Mouse (Mus musculus): ENCODE results near the gene Ldlr. TPM values are rescaled to one million over a fixed set of nuclear protein-coding genes. Genes with fewer than 3 reads are reported as not detected.

The Ldlr gene
- polyA plus RNA-seq, 1 experiment from 2014 or later, result 86.7 TPM

DNA sequence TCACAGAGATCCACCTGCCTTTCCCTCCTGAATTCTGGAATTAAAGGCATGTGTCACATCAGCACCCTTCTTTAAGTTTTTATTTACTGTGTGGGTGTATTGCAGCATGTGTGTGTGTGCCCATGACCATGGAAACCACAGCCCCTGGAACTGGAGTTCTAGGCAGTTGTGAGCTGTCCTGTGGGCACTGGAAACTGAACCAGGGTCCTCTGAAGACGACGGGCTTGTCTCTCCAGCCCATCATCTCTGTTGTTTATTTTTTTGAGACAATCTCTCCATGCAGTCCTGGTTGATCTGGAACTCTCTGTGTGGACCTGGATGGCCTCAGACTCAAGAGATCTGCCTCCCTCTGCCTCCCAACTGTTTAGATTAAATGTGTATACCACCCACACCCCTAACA, 6.3 kb upstream of the Ldlr start:
- H3K36me3 ChIP-seq (ENCODE audit: control insufficient read depth, insufficient read depth, low read length), result no peaks in the 10 kb centered on the region
- H3K9ac ChIP-seq (ENCODE audit: low read depth, low read length), result no peak overlapping the region
- H3K27ac ChIP-seq (ENCODE audit: low read length), result no peak overlapping the region
- H3K4me2 ChIP-seq (ENCODE audit: low read depth, low read length), result no peak overlapping the region
- H3K4me1 ChIP-seq (ENCODE audit: control insufficient read depth, insufficient read depth, low read length), result peaks cover 12% of the 10 kb centered on the region; the same call in 1 of the 2 replicates
- no peaks in the 10 kb centered on the region for H3K9me3 ChIP-seq (ENCODE audit: control insufficient read depth, low read length)
- 71% methylated on average over 2 of the region's 2 CpGs for WGBS
- no peak overlapping the region for H3K4me3 ChIP-seq (ENCODE audit: low read length)
- no peaks in the 10 kb centered on the region for H3K27me3 ChIP-seq (replicated peaks; ENCODE audit: control insufficient read depth, insufficient read depth, low read length)
- no peak for ATAC-seq

DNA sequence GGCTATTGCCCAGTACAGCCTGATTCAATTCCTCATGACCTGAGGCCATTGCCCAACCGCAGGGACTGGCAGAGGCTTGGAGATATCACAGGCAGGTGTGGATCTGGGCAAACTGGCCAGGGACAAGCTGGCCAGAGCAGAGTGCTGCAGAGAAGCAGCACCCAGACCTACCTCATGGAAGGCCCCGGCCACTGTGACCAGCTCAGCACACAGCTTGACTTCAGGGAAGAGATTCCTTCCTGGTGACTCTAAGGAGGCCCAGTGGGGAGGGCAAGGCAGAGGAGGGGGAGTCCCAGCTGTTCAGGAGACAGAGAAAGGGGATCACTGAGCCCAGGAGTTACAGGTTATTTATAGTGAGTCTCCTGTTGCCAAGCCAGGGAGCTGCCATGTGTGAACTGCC, 2.2 kb upstream of the Ldlr start:
- H3K27ac ChIP-seq (ENCODE audit: low read length), result peak overlapping the region; percentile 60
- no peak overlapping the region for H3K4me3 ChIP-seq (ENCODE audit: low read length)
- 65% methylated on average over 2 of the region's 2 CpGs for WGBS

GRCm38 (mm10) chr9:21724147-21724536, 859 bp downstream of the Ldlr start:
- Histone ChIP-seq H3K27me3 (replicated peaks; ENCODE audit: control insufficient read depth, insufficient read depth, low read length) (no peaks in the 10 kb centered on the region), H3K36me3 (ENCODE audit: control insufficient read depth, insufficient read depth, low read length) (no peaks in the 10 kb centered on the region), H3K4me3 (ENCODE audit: low read length) (peak overlapping the region; percentile 78), H3K9ac (ENCODE audit: low read depth, low read length) (peak overlapping the region; percentile 83), H3K9me3 (ENCODE audit: control insufficient read depth, low read length) (no peaks in the 10 kb centered on the region), H3K4me1 (ENCODE audit: control insufficient read depth, insufficient read depth, low read length) (peaks cover 25% of the 10 kb centered on the region; the same call in 1 of the 2 replicates), H3K27ac (ENCODE audit: low read length) (peak overlapping the region; percentile 99), H3K4me2 (ENCODE audit: low read depth, low read length) (peak overlapping the region; percentile 86)
- WGBS, result 0% methylated on average over 18 of the region's 18 CpGs
- peak; percentile 89 for ATAC-seq

More for the DNA sequence above, 2.2 kb upstream of the Ldlr start:
- peaks cover 19% of the 10 kb centered on the region; the same call in 1 of the 2 replicates for H3K4me1 ChIP-seq (ENCODE audit: control insufficient read depth, insufficient read depth, low read length)
- no peak overlapping the region for H3K4me2 ChIP-seq (ENCODE audit: low read depth, low read length)
- H3K9me3 ChIP-seq (ENCODE audit: control insufficient read depth, low read length), result no peaks in the 10 kb centered on the region
- no peaks in the 10 kb centered on the region for H3K27me3 ChIP-seq (replicated peaks; ENCODE audit: control insufficient read depth, insufficient read depth, low read length)
- no peaks in the 10 kb centered on the region for H3K36me3 ChIP-seq (ENCODE audit: control insufficient read depth, insufficient read depth, low read length)
- H3K9ac ChIP-seq (ENCODE audit: low read depth, low read length), result no peak overlapping the region
- ATAC-seq, result no peak

GRCm38 (mm10) chr9:21725224-21726121, 2.2 kb downstream of the Ldlr start:
- H3K9ac ChIP-seq (ENCODE audit: low read depth, low read length), result peak overlapping the region; percentile 70
- H3K36me3 ChIP-seq (ENCODE audit: control insufficient read depth, insufficient read depth, low read length), result 0 out of 2 replicates have a peak, but pooled peaks cover 3% of the 10 kb centered on the region
- H3K4me2 ChIP-seq (ENCODE audit: low read depth, low read length), result peak overlapping the region; percentile 70
- peaks cover 28% of the 10 kb centered on the region; the same call in 1 of the 2 replicates for H3K4me1 ChIP-seq (ENCODE audit: control insufficient read depth, insufficient read depth, low read length)
- ATAC-seq, result no peak
- peak overlapping the region; percentile 59 for H3K27ac ChIP-seq (ENCODE audit: low read length)
- H3K27me3 ChIP-seq (replicated peaks; ENCODE audit: control insufficient read depth, insufficient read depth, low read length), result no peaks in the 10 kb centered on the region
- peak overlapping the region; percentile 78 for H3K4me3 ChIP-seq (ENCODE audit: low read length)
- H3K9me3 ChIP-seq (ENCODE audit: control insufficient read depth, low read length), result no peaks in the 10 kb centered on the region
- 49% methylated on average over 23 of the region's 23 CpGs for WGBS

- Histone ChIP-seq H3K27me3 (replicated peaks; ENCODE audit: control insufficient read depth, insufficient read depth, low read length) (no peaks in the 10 kb centered on the region), H3K4me1 (ENCODE audit: control insufficient read depth, insufficient read depth, low read length) (peaks cover 25% of the 10 kb centered on the region; the same call in 1 of the 2 replicates)
- 48% methylated on average over 14 of the region's 14 CpGs for WGBS
Observed at GRCm38 (mm10) chr9:21726218-21726975, 3.1 kb downstream of the Ldlr start.

DNA sequence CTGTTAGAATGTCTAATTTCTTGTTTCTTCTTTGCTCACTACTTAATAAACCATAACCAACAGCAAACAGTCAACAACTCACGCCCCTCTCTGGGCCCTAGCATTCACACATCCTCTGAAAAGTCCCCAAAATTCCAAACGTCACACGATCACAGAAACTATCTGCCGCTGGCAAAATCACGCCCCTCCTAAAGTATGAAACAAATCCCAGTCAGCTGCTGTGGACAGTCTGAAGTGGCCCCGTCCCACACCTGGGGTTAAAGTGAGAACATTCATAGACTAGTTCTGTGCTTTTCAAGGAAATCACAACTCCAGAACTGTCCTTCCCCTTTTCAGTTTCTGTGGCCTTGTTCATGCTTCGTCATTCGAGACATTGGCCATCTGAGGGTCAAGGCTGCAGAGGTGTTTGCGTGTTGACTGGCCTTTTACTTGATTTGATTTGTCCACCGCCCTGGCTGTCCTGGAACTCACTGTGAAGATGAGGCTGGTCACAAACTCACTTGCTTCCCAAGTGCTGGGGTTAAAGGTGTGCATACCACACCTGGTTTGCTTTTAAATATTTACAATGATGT, 5.1 kb downstream of the Ldlr start:
- H3K27me3 ChIP-seq (replicated peaks; ENCODE audit: control insufficient read depth, insufficient read depth, low read length), result no peaks in the 10 kb centered on the region
- 0 out of 2 replicates have a peak overlapping the region, but pooled peaks have one; percentile 9 for H3K27ac ChIP-seq (ENCODE audit: low read length)
- WGBS, result 81% methylated on average over 10 of the region's 10 CpGs
- no peak overlapping the region for H3K9ac ChIP-seq (ENCODE audit: low read depth, low read length)
- H3K4me1 ChIP-seq (ENCODE audit: control insufficient read depth, insufficient read depth, low read length), result peaks cover 22% of the 10 kb centered on the region; the same call in 1 of the 2 replicates
- H3K9me3 ChIP-seq (ENCODE audit: control insufficient read depth, low read length), result no peaks in the 10 kb centered on the region
- peaks cover 14% of the 10 kb centered on the region for H3K36me3 ChIP-seq (ENCODE audit: control insufficient read depth, insufficient read depth, low read length)
- H3K4me3 ChIP-seq (ENCODE audit: low read length), result no peak overlapping the region
- no peak overlapping the region for H3K4me2 ChIP-seq (ENCODE audit: low read depth, low read length)
- no peak for ATAC-seq

More at GRCm38 (mm10) chr9:21726218-21726975, 3.1 kb downstream of the Ldlr start:
- H3K36me3 ChIP-seq (ENCODE audit: control insufficient read depth, insufficient read depth, low read length), result 0 out of 2 replicates have a peak, but pooled peaks cover 3% of the 10 kb centered on the region
- H3K9ac ChIP-seq (ENCODE audit: low read depth, low read length), result peak overlapping the region; percentile 70
- H3K9me3 ChIP-seq (ENCODE audit: control insufficient read depth, low read length), result no peaks in the 10 kb centered on the region
- peak overlapping the region; percentile 59; the same call in 1 of the 2 replicates for H3K27ac ChIP-seq (ENCODE audit: low read length)
- ATAC-seq, result no peak
- H3K4me3 ChIP-seq (ENCODE audit: low read length), result peak overlapping the region; percentile 78
- H3K4me2 ChIP-seq (ENCODE audit: low read depth, low read length), result peak overlapping the region; percentile 70

GRCm38 (mm10) chr9:21729264-21729663, 6.0 kb downstream of the Ldlr start:
- WGBS, result 63% methylated on average over 7 of the region's 7 CpGs
- ATAC-seq, result no peak
- Histone ChIP-seq H3K36me3 (ENCODE audit: control insufficient read depth, insufficient read depth, low read length) (peaks cover 22% of the 10 kb centered on the region), H3K27me3 (replicated peaks; ENCODE audit: control insufficient read depth, insufficient read depth, low read length) (no peaks in the 10 kb centered on the region), H3K9ac (ENCODE audit: low read depth, low read length) (no peak overlapping the region), H3K9me3 (ENCODE audit: control insufficient read depth, low read length) (no peaks in the 10 kb centered on the region), H3K4me1 (ENCODE audit: control insufficient read depth, insufficient read depth, low read length) (peaks cover 28% of the 10 kb centered on the region; the same call in 1 of the 2 replicates), H3K4me2 (ENCODE audit: low read depth, low read length) (no peak overlapping the region), H3K4me3 (ENCODE audit: low read length) (no peak overlapping the region), H3K27ac (ENCODE audit: low read length) (no peak overlapping the region)

DNA sequence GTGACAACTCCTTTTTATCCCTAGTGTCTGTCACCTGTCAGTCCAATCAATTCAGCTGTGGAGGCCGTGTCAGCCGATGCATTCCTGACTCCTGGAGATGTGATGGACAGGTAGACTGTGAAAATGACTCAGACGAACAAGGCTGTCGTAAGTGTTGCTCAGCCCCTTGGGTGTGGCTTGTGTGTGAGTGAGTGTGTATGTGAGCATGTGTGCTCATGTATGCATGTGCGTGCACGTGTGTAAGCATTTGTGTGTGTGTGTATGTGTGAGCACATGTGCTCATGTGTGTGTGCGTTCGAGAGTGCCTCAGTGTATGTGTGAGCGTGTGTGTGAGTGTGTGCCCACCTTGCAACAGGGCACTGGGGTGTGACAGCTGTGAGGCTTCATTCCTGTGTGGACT, 9.0 kb downstream of the Ldlr start:
- ATAC-seq, result no peak
- Histone ChIP-seq H3K4me3 (ENCODE audit: low read length) (no peak overlapping the region), H3K9me3 (ENCODE audit: control insufficient read depth, low read length) (no peaks in the 10 kb centered on the region), H3K27ac (ENCODE audit: low read length) (no peak overlapping the region), H3K36me3 (ENCODE audit: control insufficient read depth, insufficient read depth, low read length) (peaks cover 43% of the 10 kb centered on the region), H3K4me2 (ENCODE audit: low read depth, low read length) (no peak overlapping the region), H3K27me3 (replicated peaks; ENCODE audit: control insufficient read depth, insufficient read depth, low read length) (no peaks in the 10 kb centered on the region), H3K9ac (ENCODE audit: low read depth, low read length) (no peak overlapping the region), H3K4me1 (ENCODE audit: control insufficient read depth, insufficient read depth, low read length) (peaks cover 14% of the 10 kb centered on the region; the same call in 1 of the 2 replicates)
- 91% methylated on average over 9 of the region's 9 CpGs for WGBS

GRCm38 (mm10) chr9:21733446-21733845, 10.2 kb downstream of the Ldlr start:
- peak; percentile 6 for ATAC-seq
- no peak overlapping the region for H3K9ac ChIP-seq (ENCODE audit: low read depth, low read length)
- H3K4me3 ChIP-seq (ENCODE audit: low read length), result no peak overlapping the region
- peak overlapping the region; percentile 79 for H3K27ac ChIP-seq (ENCODE audit: low read length)
- peaks cover 54% of the 10 kb centered on the region for H3K36me3 ChIP-seq (ENCODE audit: control insufficient read depth, insufficient read depth, low read length)
- no peaks in the 10 kb centered on the region for H3K9me3 ChIP-seq (ENCODE audit: control insufficient read depth, low read length)
- peaks cover 9% of the 10 kb centered on the region; the same call in 1 of the 2 replicates for H3K4me1 ChIP-seq (ENCODE audit: control insufficient read depth, insufficient read depth, low read length)
- H3K4me2 ChIP-seq (ENCODE audit: low read depth, low read length), result no peak overlapping the region
- H3K27me3 ChIP-seq (replicated peaks; ENCODE audit: control insufficient read depth, insufficient read depth, low read length), result no peaks in the 10 kb centered on the region
- WGBS, result 86% methylated on average over 17 of the region's 17 CpGs

Data from intestine, embryonic 16.5 days (tissue).